Mouse (Mus musculus) cerebellum, postnatal 25 days (tissue): ENCODE data around the gene Tll2.

Experiments
- DNase-seq, 2 experiments: peaks; one replicate each; pipeline ENCODE4 v3.0.0; 2021; ENCODE audit warnings: mixed read lengths in 2 of 2

Tll2 gene

DNA sequence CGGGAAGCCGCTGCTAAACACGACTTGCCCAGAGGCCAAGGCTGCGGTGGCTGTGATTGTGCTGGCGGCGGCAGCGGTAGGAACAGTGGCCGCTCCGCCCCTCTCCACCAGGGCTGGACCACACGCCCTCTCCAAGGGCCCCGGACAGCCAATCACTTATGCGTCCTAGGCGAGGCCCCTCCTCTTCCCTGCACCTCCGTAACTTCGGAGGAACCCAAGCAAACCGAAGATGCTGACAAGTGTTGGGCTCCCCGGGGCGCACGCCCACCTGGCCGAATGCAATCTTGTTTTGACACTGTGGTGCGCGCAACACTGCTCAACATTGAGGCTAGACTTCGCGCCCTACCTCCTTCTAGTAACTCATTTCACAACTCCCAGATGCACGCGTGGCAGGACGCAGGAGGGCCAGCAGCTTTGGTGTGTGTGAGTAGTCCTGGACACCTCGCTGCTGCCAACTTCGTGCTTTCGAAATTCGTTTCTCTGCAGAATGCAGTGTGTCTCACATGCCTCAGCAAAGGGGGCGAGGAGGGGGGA, at the start of gene Tll2:
Gene Tll2, minus strand, starts transcription at position 25 of the 534 bp plus-strand sequence.
- DNase-seq: peak; percentile 17 to 21

DNA sequence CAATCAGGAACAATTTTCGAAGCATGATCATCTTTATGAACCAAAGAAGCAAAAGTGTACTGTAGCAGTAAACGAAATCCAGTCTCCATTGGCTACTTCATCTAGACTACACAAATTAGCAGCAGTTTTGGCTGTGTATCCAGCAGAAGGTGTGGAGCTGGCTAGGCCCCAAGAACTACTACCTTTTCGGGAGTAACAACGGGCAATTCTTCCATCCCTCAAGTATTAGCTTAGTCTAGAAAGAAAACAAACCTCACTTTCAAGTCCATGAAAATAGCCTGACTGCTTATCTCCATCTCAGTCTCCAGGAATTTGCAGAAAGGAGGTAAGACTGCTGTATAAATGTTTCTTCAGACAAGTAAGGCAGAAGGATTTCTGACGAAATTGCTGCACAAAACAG, 47.9 kb upstream of the Tll2 start:
- DNase-seq: peak in 1 of 2 experiments; percentile 32

DNA sequence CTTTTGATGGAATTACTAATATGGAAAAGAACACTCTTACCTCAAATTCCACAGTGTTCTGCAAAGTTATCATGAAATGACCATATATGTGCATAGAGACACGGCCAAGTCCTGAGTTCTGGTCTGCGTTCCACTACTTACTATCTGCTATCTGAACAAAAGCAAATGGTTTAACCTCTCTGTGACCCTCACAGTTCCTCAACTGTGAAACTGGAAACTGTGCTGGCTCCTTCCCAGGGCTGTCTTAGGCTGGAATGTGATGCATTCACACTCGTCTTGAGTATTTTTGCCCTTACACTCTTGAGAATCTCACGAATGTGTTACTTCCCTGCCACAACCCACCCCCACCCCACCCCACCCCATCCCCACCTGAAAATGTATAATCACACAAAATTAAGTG, 42.3 kb upstream of the Tll2 start:
- no peak for DNase-seq

DNA sequence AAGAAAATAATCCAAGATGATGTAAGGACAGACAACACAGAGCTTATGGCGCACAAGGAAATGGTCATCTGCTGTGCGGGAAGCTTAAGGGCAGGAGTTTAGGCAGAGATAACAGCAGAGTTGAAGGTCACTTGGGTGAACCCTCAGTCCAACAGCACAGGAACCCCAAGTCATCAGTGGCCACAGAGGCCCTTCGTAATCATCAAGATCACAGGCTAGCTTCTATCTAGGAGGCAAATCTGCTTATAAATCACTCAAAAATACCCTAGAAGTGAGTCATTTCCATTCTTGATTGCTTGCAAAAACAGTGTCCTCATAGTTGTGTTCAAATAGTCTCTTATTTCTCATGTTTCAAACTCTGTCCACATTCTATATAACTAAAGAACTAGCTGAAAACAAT, 41.6 kb upstream of the Tll2 start:
- no peak for DNase-seq

DNA sequence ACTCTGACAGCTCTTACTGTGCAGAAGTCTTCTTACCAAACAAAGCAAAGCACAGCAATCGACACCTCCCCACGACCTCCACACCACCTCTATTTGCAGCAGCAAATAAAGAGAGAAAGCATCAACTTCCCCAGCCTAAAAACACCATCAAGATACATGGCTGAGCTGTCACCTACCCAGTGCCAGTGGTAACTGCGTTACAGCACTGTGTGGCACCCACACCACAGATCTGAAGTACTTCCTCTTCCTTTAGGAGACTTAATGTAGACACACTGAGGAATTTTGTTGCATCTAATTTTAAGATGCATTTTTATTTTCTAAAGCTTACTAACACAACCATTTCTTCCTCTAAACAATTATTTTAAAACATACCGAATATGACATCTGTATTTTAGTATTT, 39.6 kb upstream of the Tll2 start:
- no peak for DNase-seq

DNA sequence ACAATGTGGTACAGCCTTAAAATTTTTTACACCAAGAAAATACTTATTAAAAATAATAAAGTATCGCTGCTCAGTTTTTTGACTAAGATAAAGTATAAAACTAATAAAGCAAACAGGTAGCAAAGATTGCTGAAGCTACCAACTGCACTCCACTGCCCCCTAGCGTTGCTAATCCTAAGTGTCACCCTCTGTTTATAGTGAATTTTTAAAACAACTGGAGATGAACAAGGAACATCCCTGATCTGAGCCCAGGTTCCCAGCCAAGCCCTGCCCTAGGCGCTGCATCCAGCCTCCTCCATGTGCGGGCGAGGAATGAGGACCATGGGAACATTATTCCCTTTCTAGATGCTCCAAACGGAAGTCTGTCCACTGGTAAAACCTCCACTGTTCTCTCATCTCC, 37.9 kb upstream of the Tll2 start:
- DNase-seq: peak; percentile 30 to 73

DNA sequence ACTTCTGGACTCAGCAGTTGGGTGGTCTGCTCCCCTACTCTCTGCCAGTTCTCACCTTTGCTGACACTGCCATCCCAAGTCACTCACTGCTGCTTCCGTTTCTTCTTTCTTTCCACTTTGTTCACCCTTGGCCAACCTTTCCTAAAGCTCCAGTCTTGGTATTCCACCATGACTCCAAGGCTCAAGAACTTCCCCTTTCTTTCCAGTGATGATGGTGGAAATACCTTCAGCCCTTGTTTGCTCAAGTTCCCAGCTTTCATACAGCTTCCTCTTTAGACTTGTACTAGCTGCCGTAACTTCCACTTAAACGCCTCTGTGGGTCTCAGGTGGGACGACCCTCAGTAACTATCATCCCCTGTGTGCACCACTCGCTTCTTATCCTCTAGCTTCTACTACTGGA, 35.4 kb upstream of the Tll2 start:
- DNase-seq: no peak

DNA sequence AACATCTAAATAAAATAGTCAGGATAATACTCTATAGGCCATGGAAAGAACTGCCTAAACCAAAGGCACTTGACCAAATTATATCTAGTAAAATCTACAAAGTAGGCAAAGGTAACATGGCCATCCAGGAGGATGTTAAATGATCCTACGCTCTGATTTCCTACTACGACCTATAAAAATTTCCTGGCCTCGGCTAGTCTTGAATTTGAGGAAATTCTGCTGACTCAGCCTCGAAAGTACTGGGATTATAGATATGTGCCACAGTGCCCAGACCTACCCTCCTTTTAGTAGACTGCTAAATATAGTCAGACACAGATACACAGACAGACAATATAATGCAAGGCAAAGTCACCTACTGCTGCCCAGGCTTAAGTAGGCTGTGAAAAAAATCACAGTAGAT, 27.1 kb upstream of the Tll2 start:
- DNase-seq: no peak

DNA sequence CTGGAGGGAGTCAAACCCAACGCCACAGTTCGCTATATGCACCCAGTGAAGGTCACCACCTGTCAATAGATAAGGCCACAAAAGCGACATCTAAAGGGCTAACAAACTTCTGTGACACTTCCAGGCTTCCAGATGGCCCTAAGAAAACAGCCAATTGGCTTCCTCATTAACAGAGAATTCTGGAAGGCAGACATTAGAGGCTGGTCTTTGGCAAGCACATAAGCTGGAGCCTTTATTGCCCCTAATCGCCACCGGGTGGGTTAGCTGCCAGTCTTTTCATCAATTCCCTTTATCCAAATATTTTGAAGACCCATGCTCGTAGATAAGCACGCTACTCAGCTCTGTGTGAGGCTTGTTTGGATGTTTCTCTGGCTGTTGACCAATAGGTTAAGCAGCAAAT, 1.7 kb upstream of the Tll2 start:
- no peak for DNase-seq

DNA sequence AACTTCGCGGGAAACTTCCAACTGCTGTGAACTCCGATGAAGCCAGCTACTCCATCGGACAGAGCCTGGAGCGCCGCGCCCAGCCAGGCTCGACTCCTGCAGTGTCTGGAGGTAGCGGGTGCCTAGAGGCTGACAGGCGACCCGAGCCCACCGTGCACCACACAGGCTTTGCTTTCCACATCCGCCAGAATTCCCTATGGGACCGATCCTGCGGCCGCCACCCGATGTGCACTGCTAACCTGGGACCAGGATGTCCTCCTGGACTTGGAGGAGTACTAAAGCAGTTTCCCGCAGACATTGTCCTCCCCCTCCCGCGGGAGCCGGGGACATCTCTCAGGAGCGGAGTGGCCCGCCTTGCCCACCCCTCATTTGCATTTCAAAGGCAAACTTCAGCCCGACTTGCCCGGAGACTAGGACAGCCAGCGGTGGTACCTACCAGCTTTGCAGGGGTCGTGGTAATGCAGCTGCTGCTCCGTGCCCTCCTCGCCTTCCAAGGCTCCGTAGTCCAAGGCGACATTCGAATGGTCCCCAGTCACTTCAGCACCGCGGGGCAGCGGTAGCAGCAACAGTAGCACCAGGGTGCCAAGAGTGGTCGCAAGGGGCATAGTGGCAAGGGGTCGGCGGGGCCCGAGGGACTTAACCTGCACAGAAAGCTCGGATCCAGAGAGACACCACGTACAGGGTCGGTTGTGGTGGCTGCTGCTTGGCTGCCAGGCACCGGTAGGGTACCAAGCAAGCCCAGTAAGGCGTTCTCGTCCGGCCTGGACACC, 409 bp downstream of the Tll2 start:
- DNase-seq: no peak

DNA sequence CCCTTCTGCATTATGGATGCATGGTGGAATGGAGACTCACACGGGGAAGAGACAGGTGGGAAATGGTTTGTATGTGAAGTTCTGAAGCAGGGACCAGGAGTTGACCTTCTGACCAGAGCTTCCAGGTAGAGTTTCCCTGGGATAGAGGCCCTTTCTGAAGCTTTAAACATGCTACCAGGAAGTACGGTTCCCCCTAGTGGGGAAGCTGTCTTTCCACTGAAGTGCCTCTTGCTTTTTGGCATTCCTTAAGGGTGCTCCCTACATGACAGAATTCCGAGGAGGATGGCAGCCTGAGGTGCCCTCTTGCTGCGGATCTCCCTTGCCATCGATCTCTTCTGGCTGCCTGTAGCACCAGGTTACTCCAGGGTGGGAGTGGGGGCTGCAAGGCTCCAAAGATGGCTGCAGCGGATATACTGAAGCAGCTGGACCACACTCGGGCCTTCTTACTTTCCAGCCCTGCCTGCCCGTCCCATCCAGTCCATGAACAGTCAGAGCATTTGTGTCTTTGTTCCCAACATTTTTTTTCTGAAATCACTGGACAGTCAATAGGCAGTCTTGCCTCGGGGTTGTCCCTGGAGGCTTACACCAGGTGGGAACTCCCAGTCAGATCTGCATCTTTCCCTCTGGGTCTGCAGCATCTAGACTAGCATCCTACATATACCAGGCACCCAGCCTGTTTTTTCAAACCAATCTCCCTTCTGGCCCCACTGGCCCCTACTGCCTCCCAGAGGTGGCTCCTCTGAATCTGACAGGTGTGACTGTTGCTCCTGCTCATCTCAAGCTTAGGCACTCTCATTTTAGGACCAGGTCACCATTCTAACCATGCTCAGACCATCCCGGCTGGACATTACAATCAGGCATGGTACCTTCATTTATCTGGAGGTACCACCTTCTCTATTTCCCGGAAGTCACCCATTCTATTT, 2.2 kb downstream of the Tll2 start:
- DNase-seq: peak in 1 of 2 experiments; percentile 12

DNA sequence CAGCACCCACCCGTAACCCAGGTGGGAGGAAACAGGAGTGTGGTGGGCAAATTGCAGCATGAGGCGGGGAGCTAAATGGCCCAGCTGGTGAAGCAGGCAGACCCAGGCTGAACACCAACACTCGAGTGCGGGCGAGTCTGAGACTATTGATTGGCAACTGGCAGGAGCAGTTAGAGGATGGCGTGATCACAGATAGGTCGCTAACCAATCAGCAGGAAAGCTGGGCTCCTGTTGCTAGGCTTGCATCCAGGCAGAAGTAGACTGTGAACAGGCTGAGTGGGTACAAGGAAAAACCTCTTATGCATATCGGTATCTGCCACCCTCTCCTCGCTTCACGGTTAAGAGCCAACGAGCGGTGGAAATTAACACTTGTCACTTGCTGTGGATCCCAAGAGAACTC, 9.0 kb downstream of the Tll2 start:
- DNase-seq: no peak

DNA sequence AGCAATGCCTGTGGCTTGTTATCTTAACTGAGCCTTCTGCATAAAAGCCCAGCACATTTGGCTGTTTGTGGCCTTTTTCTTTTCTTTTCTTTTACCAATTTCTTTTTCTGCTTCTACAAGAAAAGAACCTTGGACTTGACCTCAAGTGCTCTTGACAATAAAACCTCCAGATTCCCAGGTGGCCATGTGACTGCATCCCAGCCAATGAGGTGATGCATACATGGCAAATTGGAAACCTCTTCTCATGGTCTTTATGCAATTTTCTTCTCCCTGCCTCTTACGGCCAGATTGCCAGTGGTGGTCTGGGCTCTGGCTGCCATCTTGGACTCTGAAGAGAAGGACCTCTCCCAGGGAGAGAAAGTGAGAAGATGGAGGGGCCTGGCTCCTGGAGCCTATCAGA, 13.3 kb downstream of the Tll2 start:
- DNase-seq: no peak

DNA sequence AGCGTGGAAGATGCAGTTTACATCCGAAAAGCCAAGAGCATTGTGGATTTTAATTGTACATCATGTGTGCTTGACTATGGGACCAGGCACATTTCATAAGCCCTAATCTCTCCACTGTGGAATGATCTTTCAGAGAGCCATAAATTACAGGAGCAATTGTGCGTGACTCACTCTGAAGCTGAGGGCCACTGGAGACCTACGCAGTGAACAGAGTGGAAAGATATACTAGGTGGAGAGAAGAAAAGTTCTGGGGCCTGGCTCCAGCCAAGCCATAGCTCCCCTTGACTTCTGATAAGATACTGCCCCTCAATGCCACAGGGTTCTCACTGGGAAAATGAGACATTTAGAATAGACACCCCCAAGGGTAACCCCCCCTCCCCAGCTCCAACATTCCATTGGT, 13.7 kb downstream of the Tll2 start:
- DNase-seq: no peak

DNA sequence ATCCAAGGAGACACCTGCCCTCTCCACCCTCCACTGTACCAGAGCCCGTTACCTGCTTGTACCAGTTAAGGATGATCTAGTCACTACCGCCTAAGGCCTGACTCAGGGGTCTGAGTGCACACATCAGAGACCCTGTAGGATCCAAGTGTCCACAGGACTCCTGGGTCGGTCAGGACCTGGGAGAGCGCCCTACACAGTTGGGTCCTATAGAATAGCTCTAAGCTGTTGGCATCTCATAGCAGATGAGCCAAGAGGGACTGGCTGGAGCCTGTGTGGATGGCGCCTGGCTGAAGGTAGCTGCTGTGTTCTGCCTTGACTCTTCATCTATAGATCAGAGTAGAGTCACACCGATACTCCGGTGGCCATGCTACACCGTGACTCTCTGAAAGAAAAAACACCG, 14.9 kb downstream of the Tll2 start:
- no peak for DNase-seq

DNA sequence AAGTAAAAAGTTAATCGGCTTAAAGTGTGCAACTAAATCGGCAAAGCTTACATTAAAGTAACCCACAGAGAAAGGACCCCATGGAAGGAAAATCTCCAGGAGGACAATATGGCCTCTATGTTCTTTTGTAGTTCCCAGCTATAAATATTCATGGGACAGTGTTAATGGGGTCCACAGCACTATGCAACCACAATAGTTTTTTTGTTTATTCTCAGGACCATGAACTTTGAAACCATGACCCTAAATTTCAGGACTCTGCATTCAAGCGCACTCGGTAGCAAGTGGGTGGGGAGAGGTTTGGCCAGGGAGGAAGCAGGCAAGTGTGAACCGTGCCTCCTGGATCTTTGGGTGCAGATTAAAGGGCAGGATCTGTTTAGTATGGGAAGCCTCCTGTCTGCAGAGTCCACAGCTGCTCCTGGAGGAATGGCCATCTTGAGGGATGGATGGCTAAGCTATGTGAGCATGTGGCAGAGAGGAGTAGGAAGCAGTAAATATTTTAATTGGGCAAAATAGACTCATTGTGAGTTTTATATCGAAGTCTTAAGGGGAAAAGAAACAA, 15.7 kb downstream of the Tll2 start:
- DNase-seq: no peak

DNA sequence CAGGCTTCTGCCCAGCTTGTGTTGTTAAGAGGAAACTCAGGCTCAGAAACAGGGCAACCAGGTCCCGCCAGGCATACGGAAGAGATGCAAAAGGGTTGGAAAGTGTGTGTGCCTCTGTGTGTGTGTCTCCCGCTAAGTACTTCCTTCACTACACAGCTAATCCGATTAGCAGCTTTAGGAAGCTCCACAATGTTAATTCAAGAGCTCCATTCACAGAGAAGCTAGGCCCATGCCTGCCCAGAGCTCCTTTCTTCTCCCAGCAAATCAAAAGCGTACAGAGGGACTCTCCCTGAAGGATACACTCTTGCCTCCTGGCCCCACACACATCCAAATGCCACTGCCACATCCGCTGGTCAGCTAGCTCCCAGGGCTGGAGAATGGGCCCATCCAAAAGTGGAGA, 29.3 kb downstream of the Tll2 start:
- no peak for DNase-seq

DNA sequence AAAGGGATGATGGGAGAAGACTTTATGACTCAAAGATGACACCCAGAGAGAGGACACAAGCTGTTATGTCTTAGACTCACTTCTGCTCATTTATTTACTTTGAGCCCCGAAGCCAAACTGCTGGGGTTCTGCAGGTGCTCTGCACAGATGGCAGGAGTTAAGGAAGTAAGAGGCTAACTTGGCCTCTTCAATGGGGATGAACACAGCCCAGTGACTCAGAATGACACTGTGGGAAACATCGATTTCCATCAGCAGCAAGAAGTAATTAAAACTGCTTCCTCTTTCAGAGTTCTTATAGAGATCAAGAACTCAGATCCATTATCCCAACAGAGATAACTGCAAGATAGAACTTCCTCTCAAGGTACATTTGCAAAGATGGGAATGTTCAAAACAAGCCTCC, 29.8 kb downstream of the Tll2 start:
- peak in 1 of 2 experiments; percentile 14 for DNase-seq

DNA sequence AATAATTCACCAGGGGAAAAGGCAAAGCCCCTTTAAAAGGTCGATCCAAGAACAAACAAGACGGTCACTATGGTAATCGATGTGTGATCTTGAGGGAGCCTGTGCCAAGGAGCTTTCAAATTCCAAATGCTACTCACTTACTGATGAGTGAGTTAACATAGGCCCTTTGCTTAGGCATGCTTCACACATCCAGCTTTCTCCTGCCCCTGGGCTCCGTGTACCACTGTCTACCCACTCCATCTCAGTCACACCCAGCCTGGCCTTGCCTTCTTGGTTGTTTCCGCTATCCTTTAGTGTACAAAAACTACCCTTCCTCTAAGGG, 40.8 kb downstream of the Tll2 start:
- no peak for DNase-seq

DNA sequence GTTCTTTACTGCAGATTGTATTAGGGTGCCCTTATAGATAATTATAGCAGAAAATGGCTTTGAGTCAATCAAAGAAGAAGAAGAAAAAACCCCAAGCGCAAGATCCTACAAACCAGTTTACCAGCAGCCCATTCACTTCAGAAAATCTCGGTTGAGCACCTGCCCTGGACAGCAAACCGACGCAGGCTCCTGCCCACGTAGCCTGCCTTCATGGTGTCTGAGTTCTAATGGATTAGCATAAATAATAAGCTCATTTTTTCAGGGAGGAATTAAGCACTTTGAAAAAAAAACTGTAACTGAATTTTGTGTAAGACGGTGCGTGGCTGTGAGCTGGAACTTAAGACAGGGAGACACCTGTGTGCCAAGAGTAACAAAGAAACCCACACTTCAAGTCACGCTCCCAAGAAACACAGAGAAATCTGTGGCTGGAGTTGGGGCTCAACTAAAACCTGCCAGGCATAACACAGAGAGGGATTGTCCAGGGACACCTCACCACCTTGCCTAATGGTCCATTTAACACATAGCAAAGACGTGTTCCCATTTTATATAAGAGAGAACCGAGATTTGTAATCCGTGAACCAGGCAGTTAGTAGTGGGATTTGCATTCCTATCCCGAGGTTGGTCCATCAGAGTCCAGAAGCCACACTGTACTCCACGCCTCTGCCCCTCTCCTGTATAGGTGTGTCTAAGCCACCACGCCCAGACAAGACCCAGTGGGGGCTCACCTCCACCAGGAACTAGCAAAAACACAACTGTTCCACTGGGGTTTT, 41.3 kb downstream of the Tll2 start:
- DNase-seq: no peak

DNA sequence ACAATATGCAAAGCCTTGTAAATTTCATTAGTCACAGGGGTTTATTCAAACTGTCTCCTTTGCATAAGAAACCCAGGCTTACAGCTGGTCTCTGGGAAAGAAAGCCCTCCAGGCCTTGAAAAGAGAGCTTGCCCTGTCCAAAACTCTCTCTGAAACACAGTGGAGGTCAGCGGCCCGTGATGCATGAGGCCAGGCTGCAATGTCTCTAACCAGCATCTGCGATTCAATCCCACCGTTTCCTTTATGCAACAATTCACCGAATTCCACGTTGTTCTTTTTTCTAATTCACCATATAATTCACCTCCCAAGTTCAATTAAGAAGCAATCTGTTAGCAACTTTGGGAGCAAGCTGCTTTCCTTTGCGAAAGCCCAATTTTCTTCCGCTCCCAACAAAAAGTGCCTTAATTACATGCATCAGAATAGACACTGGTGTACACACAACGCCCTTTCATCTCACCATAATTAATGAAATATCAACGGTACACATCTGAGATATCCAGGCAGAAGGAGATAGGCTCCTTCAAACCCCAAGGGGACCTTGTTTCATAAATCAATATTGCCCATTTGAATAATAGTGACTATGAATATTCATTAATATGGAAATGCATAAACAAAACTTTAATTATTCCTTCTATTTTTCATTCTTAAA, 42.1 kb downstream of the Tll2 start:
- no peak for DNase-seq

DNA sequence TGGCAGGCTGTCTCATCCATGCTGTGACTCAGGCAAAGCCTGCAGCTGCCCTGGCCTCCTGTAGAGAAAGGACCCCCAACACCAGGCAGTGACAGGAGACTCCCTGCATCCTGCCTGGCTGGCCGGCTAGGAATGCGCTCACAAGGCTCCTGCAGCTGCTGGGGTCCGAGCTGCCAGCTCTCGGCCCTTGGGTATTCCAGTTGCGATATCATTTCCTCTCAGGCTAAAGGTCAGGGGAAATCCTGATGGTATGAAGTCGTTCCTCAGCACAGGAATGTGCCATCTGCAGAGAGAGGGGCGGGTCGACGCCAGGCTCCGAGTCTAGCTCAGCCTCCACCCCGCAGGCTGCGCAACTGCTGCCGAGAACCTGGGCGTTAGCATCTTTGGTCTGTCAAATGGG, 46.2 kb downstream of the Tll2 start:
- no peak for DNase-seq
